Mouse (Mus musculus) heart, postnatal 0 days (tissue): Measurements from ENCODE around the gene Pgap3.

ENCODE experiments used
- CTCF ChIP-seq: IDR thresholded peaks from 2 replicates; pipeline ENCODE4 v1.5.1; 2016; ENCODE audit warnings: antibody characterized with exemption, control low read depth, low read depth
- EP300 ChIP-seq: IDR thresholded peaks from 2 replicates; pipeline ENCODE4 v1.6.1; 2016; ENCODE audit warnings: antibody characterized with exemption, low read depth

DNA sequence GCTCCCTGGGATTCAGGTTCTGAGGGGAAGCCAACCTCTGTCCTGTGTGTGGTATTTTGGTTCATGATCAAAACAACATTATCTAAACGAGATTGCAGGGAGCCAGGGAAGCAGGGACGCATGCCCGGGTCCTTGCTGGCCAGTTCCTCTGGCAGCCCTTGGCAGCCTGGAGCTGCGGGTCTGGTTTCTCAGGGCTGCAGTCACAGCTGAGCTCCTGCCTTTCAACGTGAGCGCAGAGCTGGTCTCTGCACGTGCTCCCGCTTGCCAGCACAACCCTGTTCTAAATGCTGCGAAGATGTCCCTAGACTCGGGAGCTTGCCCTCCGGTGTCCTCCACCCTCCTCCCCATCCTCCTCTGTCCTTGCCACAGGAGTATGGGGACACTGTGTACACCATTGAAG is 22.5 kb downstream of the Pgap3 start:
- no peak for TF ChIP-seq CTCF
- TF ChIP-seq EP300: no peak
